Mouse (Mus musculus): ENCODE results near the gene Sdf4.

The Sdf4 gene

GRCm38 (mm10) chr4:155992241-155992905, at the start of gene Sdf4, which contains the start of gene B3galt6:
Gene Sdf4, plus strand, starts transcription at chr4:155992872.
Gene B3galt6, minus strand, starts transcription at chr4:155992649.
- peak; percentile 78 for DNase-seq (ENCODE audit: low spot score)

- DNase-seq (ENCODE audit: low spot score): peak; percentile 28
These were observed 49.6 kb upstream of the Sdf4 start for GRCm38 (mm10) chr4:155943049-155943452.

GRCm38 (mm10) chr4:155943534-155944249, 49.0 kb upstream of the Sdf4 start, which contains the start of gene Ube2j2:
Gene Ube2j2, plus strand, starts transcription at chr4:155943831.
- DNase-seq (ENCODE audit: low spot score): peak; percentile 95

GRCm38 (mm10) chr4:155944271-155944670, 48.4 kb upstream of the Sdf4 start:
- DNase-seq (ENCODE audit: low spot score): no peak

GRCm38 (mm10) chr4:155947094-155947493, 45.6 kb upstream of the Sdf4 start:
- no peak for DNase-seq (ENCODE audit: low spot score)

- DNase-seq (ENCODE audit: low spot score): no peak
These were observed 37.2 kb upstream of the Sdf4 start for GRCm38 (mm10) chr4:155955491-155955890.

GRCm38 (mm10) chr4:155959275-155959674, 33.4 kb upstream of the Sdf4 start:
- DNase-seq (ENCODE audit: low spot score): peak; percentile 65

GRCm38 (mm10) chr4:155962167-155962971, 30.3 kb upstream of the Sdf4 start, which contains the start of gene C1qtnf12:
Gene C1qtnf12, plus strand, starts transcription at chr4:155962318.
- DNase-seq (ENCODE audit: low spot score): peak; percentile 24

GRCm38 (mm10) chr4:155963106-155963505, 29.6 kb upstream of the Sdf4 start:
- DNase-seq (ENCODE audit: low spot score): no peak

GRCm38 (mm10) chr4:155964396-155964795, 28.3 kb upstream of the Sdf4 start:
- no peak for DNase-seq (ENCODE audit: low spot score)

- DNase-seq (ENCODE audit: low spot score): no peak
These were observed 23.5 kb upstream of the Sdf4 start for GRCm38 (mm10) chr4:155969043-155969653.

GRCm38 (mm10) chr4:155970286-155970685, 22.4 kb upstream of the Sdf4 start:
- DNase-seq (ENCODE audit: low spot score): no peak

GRCm38 (mm10) chr4:155972651-155973050, 20.0 kb upstream of the Sdf4 start:
- no peak for DNase-seq (ENCODE audit: low spot score)

- no peak for DNase-seq (ENCODE audit: low spot score)
These were observed 19.4 kb upstream of the Sdf4 start for GRCm38 (mm10) chr4:155973239-155973638.

- no peak for DNase-seq (ENCODE audit: low spot score)
These were observed 11.1 kb upstream of the Sdf4 start for GRCm38 (mm10) chr4:155981436-155982082.

GRCm38 (mm10) chr4:155983788-155984187, 8.9 kb upstream of the Sdf4 start:
- no peak for DNase-seq (ENCODE audit: low spot score)

GRCm38 (mm10) chr4:155991211-155991907, 1.3 kb upstream of the Sdf4 start:
- DNase-seq (ENCODE audit: low spot score): peak; percentile 24

GRCm38 (mm10) chr4:155991908-155992230, 803 bp upstream of the Sdf4 start:
- no peak for DNase-seq (ENCODE audit: low spot score)

GRCm38 (mm10) chr4:155992906-155993547, 355 bp downstream of the Sdf4 start:
- DNase-seq (ENCODE audit: low spot score): peak; percentile 97

GRCm38 (mm10) chr4:155993606-155994005, 934 bp downstream of the Sdf4 start:
- DNase-seq (ENCODE audit: low spot score): no peak

Measured in urinary bladder, postnatal 25 days (tissue).